Mouse (Mus musculus) testis, adult 2 months (tissue): ENCODE results near the gene Krtap10-4.

Experiments
- CTCF ChIP-seq: fragments of 200-500 bp; IDR thresholded peaks from 2 replicates; pipeline ENCODE4 v1.5.1; 2012; ENCODE audit warnings: low read depth, mild to moderate bottlenecking, inconsistent platforms, low read length, moderate library complexity; ENCODE audit not compliant: control insufficient read depth, insufficient read depth, insufficient replicate concordance
- POLR2A ChIP-seq: fragments of 200-500 bp; IDR thresholded peaks from 2 replicates; pipeline ENCODE4 v1.6.1; 2012; ENCODE audit warnings: low read depth, mild to moderate bottlenecking, inconsistent platforms, low read length, moderate library complexity; ENCODE audit not compliant: control insufficient read depth

DNA sequence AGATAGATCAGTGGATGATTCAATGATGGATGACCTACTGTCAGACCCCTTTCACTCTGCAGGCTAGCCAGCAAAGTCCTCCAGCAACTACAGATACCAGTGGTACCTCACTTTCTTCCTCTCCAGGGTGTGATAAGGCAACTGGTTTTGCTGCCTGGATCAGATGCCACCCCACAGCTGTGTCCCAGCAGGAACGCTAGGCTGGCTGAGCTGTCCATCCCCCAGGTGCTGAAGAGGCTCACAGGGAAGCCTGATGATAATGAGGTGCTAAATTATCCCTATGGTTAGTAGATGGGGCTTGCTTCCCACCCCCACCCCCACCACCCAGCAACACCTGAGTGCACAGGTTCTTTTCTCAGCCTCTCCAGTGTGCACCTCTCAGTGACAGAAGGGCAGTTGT, 40.7 kb upstream of the Krtap10-4 start:
- TF ChIP-seq POLR2A: no peak
- TF ChIP-seq CTCF: no peak
